Mouse (Mus musculus) thymus, postnatal 10 days (tissue): ENCODE data around the gene Npm3.

Source experiments
- DNase-seq, 2 experiments: peaks; one replicate each; pipeline ENCODE4 v3.0.0; 2021; ENCODE audit warnings: low spot score in 2 of 2

Npm3 gene

GRCm38 (mm10) chr19:45753551-45753950, 4.2 kb upstream of the Npm3 start:
- DNase-seq = no peak

DNA sequence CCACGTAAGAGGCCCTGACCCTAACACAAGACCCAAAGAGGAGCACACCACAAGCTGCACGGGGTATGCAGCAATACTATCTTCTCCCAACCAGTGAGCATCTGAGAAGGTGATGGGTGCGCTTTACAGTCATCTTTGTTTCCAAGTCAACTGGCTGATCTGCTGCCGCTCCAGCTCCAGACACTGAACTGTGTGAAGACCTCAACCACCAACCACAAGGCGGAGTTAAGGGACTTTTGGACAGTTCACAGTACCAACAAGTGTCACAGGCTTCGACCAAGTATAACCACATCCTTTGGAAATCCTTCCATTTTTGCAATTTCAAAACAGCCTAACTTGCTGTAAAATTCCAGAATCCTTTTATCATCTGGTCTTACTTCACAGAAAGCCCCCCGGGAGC, 2.5 kb upstream of the Npm3 start:
- no peak for DNase-seq

GRCm38 (mm10) chr19:45748691-45749242, 624 bp downstream of the Npm3 start:
- DNase-seq = peak; percentile 57 to 63

GRCm38 (mm10) chr19:45748206-45748605, 1.2 kb downstream of the Npm3 start:
- DNase-seq = no peak

GRCm38 (mm10) chr19:45747028-45747867, 2.1 kb downstream of the Npm3 start:
- peak; percentile 77 to 90 for DNase-seq

- peak; percentile 57 to 76 for DNase-seq
Measured at GRCm38 (mm10) chr19:45746153-45747020, 3.0 kb downstream of the Npm3 start.

- no peak for DNase-seq
Measured at GRCm38 (mm10) chr19:45745344-45746152, 3.8 kb downstream of the Npm3 start.

DNA sequence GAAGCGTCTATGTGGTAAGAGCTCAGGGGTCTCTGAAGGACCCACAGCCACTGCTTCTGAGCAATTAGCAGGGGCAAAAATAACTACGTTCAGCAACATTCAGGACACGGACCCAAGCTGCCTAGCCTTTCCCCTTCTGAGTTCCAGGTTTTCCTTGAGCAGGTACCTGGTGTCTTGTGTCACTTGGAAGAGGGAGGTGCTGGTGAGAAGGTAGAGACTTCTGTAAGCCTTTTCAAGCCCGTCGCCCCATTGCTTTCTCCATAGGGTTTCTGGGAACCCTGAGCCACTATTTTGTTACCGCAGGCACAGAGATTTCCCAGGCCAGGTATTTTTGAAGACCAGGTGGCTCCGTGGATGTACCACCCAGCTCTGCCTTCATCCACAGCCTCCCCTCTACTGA, 5.8 kb downstream of the Npm3 start:
- no peak for DNase-seq

GRCm38 (mm10) chr19:45742984-45743575, 6.3 kb downstream of the Npm3 start:
- no peak for DNase-seq

GRCm38 (mm10) chr19:45742218-45742983, 7.0 kb downstream of the Npm3 start, which contains the start of gene Fgf8:
TSS of gene Fgf8 (minus strand) at chr19:45742915.
- DNase-seq = no peak

DNA sequence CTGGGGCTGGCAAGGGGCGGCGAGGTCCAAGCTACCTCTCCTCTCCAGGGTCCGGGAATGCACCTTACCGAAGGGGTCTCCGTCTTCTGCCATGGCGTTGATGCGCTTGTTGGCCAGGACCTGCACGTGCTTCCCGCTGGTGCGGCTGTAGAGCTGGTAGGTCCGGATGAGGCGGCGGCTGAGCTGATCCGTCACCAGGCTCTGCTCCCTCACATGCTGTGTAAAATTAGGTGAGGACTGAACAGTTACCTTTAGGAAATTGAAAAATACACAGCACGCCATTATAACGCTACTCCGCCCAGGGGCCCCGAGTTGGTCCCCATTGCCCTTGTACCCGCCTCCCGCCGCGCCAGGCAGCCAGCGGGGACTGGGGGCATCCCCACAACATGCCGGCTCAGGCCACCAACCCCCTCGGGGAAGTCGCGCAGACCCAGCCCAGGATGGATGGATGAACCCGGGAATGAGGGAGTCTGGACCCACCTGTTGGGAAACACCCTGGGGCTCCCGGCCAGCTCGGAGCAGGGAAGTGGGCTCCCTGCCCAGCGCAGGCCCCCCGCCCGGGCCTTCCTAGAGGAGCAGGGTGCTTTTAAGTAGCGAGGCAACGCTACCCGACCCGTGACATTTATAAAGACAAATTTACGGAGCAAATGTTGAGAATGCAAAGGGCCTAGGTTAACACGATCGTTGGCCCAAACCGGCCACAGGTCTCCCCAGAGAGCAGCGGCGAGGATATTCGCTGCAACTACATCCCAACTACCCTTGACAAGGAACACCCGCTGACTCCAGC, 7.8 kb downstream of the Npm3 start:
- DNase-seq = no peak

- no peak for DNase-seq
Measured at GRCm38 (mm10) chr19:45740817-45741216, 8.6 kb downstream of the Npm3 start.

DNA sequence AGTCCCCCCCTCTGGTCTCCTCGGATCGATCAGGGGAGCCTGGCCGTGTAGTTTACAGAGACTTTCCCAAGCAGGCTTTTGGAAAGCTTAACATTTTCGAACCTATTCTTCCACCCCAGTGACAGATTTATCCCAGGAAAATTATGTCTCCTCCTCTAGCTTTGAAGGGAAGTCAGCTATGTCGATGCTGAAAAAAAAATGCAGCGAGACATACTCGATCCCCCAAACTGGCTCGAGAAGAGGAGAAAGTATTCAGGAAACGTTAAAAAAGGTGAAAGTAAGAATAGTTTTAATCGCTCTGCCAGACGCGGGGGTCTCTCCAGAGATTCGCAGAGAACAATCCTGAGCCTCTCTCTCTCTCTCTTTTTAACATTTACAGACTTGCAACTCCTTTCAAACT, 9.2 kb downstream of the Npm3 start:
- DNase-seq = no peak

GRCm38 (mm10) chr19:45738521-45738920, 10.9 kb downstream of the Npm3 start:
- DNase-seq = no peak

GRCm38 (mm10) chr19:45737846-45738484, 11.4 kb downstream of the Npm3 start:
- DNase-seq = no peak

DNA sequence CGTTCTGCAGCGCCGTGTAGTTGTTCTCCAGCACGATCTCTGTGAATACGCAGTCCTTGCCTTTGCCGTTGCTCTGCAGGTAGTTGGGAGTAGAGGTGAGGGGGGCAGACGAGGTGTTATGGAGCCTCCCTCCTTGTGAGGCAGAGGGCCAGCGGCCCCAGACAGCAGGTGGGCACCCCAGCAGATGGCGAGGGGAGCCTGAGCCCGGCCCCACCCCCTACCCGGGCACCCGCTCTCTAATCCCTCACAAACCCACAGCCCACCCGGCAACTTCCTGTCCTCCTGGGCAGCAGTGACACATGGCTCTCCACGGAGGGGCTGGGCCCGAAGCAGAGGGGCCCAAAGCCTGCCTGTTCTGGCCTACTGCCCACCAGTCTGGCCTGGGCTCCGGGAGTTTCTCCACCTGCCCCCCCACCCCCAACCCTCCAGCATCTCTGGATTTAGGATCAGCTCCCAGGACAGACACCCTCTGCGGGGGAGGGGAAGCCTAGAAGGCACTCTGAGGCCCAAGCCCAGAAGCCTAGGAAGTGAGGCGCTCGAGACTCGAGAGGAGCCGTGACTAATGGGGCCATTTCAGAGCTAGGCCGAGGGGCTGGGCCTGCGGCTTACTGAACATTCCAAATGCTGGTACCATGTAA, 12.1 kb downstream of the Npm3 start:
- DNase-seq = no peak

DNA sequence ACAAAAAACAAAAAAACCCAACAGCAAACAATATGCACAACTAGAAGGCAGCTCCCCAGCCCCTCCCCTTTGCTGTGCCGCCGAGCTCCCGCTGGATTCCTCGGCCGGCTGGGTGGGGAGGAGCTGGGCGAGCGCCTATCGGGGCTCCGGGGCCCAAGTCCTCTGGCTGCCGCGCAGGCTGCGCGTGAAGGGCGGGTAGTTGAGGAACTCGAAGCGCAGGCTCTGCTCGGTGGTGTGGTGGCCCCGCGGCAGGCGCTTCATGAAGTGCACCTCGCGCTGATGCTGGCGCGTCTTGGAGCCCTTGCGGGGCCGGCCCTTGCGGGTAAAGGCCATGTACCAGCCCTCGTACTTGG, 12.6 kb downstream of the Npm3 start:
- DNase-seq = peak; percentile 45 to 59

DNA sequence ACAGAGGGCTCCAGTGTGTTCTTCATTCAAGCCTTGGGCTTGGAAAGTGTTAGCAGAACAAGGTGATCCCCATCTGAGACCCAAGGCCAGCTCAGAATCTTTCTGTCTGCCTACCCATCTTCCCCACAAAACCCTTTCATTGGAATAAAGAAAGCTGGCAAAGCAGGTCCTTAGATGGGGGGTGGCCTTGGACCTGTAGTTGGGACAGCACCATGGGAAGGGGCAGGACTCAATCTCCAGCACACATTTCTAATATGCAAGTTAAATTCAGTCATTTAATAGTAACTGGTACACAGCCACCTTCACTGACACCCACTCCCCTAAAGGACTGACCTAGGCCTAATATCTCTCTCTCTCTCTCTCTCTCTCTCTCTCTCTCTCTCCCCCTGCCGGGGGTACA, 13.2 kb downstream of the Npm3 start:
- no peak for DNase-seq

DNA sequence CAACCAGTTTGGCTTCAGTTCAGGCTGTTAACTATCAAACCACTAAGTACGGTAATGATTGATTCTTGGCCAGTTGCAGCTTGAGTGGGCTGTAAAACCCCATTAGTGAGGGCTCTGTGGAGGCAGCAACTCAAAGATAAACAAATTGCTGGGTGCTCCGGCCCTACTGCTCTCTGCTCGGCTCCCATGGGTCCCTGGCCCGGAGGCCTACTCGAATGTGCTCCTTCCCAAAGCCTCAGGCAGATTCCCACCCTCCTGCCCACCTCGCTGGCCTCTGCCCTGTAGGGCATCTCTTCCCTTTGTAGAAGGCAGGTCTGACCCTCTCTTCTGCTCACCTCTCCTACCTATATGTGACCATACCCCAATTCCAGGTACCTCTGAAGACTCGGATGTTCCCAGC, 14.6 kb downstream of the Npm3 start:
- DNase-seq = no peak
